Mouse (Mus musculus) hindbrain, embryonic 15.5 days (tissue): ENCODE data around the gene Gm16442. TPM values are rescaled to one million over a fixed set of nuclear protein-coding genes. Genes with fewer than 3 reads are reported as not detected.
"Not testable (repeated sequence)": the region's sequence is repeated elsewhere in the genome, so short reads cannot be mapped to it uniquely, and the experiment has no call there.

Source experiments
- ATAC-seq: fragments of 200-750 bp; cut with Nextera tagmentation; 2 replicates; pipeline ENCODE4 v1.8.0; 2017; ENCODE audit warnings: low read depth, moderate number of reproducible peaks, moderate TSS enrichment; ENCODE audit not compliant: low FRiP score
- H3K27ac ChIP-seq: fragments of 300-500 bp; sonication (generic); replicated peaks from 2 replicates; pipeline ENCODE4 v1.5.1; 2015; ENCODE audit warnings: mild to moderate bottlenecking, inconsistent platforms
- H3K27me3 ChIP-seq: fragments of 300-500 bp; sonication (generic); 2 replicates; pipeline ENCODE4 v1.6.1; 2015; ENCODE audit warnings: control low read depth, inconsistent platforms
- H3K36me3 ChIP-seq: fragments of 300-500 bp; sonication (generic); 2 replicates; pipeline ENCODE4 v1.6.1; 2015; ENCODE audit warnings: control low read depth, inconsistent platforms
- H3K4me1 ChIP-seq: fragments of 300-500 bp; sonication (generic); replicated peaks from 2 replicates; pipeline ENCODE4 v1.6.1; 2015; ENCODE audit warnings: control low read depth, inconsistent platforms
- H3K4me2 ChIP-seq: fragments of 300-500 bp; sonication (generic); 2 replicates; pipeline ENCODE4 v1.6.1; 2015; ENCODE audit warnings: moderate library complexity, mild to moderate bottlenecking, inconsistent platforms
- H3K4me3 ChIP-seq: fragments of 300-500 bp; sonication (generic); 2 replicates; pipeline ENCODE4 v1.5.1; 2015; ENCODE audit warnings: mild to moderate bottlenecking, inconsistent platforms
- H3K9ac ChIP-seq: fragments of 300-500 bp; sonication (generic); 2 replicates; pipeline ENCODE4 v1.6.1; 2015; ENCODE audit warnings: inconsistent platforms
- H3K9me3 ChIP-seq: fragments of 300-500 bp; sonication (generic); 2 replicates; pipeline ENCODE4 v1.6.1; 2016; ENCODE audit warnings: control low read depth, inconsistent platforms
- WGBS: fragments of 180-500 bp; shearing (Covaris S2); methylation state at CpG from one replicate; pipeline ENCODE4 v1.1.7; 2015; 5-methylcytosine and 5-hydroxymethylcytosine counted together
- polyA plus RNA-seq: library from polyadenylated mRNA; unstranded; fragments of >200 nt; fragmentation: Nextera tagmentation; extraction: Ambion mirVana; gene quantifications from 2 replicates; pipeline ENCODE4 v1.2.1, GENCODE M21; 2015

Gene Gm16442
- polyA plus RNA-seq, result not detected in 2 replicates

DNA sequence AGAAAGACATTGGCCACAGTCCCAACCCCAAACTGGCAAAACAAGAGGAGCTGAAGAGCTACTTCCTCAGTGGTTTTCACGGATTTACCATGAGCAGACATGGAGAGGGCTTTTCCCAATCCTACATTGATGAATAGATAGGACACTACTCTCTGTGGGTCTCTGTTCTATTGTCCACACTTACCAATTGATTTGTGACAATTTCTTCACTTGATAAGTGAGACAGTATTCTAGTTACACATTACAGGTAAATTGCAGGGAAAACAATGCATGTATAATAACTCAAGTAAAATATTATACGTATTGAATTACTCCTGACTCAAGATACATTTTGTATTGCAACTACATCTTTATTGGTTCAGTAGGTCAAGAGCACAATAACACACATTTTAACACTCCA lies at the start of gene Gm16442:
TSS of gene Gm16442 (minus strand) at position 101 of the 400 bp plus-strand sequence.
- not testable (repeated sequence) for H3K9ac ChIP-seq, H3K27ac ChIP-seq, H3K27me3 ChIP-seq, H3K4me3 ChIP-seq, H3K36me3 ChIP-seq, H3K4me2 ChIP-seq, ATAC-seq, H3K9me3 ChIP-seq, H3K4me1 ChIP-seq
- WGBS, result no CpG with 5 or more reads among the region's 2 CpGs

DNA sequence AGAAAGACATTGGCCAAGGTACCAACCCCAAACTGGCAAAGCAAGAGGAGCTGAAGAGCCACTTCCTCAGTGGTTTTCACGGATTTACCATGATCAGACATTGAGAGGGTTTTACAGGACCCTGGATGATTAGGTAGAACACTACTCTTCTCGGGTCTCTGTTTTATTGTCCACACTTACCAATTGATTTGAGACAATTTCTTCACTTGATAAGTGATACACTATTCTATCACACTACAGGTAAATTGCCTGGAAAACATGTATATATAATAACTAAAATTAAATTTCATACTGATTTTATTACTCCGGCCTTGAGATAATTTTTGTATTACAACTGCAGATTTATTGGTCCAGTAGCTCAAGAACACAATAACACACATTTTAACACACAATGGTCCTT lies 45.9 kb upstream of the Gm16442 start, which contains the start of gene Vmn1r94:
TSS of gene Vmn1r94 (minus strand) at position 101 of the 400 bp plus-strand sequence.
- not testable (repeated sequence) for H3K4me3 ChIP-seq, H3K27me3 ChIP-seq, H3K9me3 ChIP-seq, H3K4me2 ChIP-seq, ATAC-seq, H3K4me1 ChIP-seq, H3K27ac ChIP-seq, H3K36me3 ChIP-seq, H3K9ac ChIP-seq
- no CpG with 5 or more reads among the region's 3 CpGs for WGBS

DNA sequence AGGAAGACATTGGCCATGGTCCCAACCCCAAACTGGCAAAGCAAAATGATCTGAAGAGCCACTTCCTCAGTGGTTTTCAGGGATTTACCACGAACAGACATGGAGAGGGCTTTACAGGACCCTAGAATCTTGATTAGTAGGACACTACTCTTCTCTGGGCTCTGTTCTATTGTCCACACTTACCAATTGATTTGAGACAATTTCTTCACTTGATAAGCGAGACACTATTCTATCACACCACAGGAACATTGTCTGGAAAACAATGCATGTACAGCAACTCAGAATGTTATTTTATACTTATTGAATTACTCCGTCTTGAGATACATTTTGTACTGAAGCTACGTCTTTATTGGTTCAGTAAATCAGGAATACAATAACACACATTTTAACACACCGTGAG lies 16.6 kb upstream of the Gm16442 start, which contains the start of gene Vmn1r93:
TSS of gene Vmn1r93 (minus strand) at position 101 of the 400 bp plus-strand sequence.
- WGBS, result no CpG with 5 or more reads among the region's 5 CpGs
- not testable (repeated sequence) for H3K4me2 ChIP-seq, H3K9ac ChIP-seq, H3K27ac ChIP-seq, ATAC-seq, H3K27me3 ChIP-seq, H3K4me3 ChIP-seq, H3K4me1 ChIP-seq, H3K36me3 ChIP-seq, H3K9me3 ChIP-seq

- not testable (repeated sequence) for H3K9ac ChIP-seq, H3K36me3 ChIP-seq, H3K4me3 ChIP-seq, H3K4me2 ChIP-seq, H3K4me1 ChIP-seq, H3K9me3 ChIP-seq, H3K27me3 ChIP-seq, ATAC-seq, H3K27ac ChIP-seq
- 77% methylated on average over 5 of the region's 5 CpGs for WGBS
Measured at GRCm38 (mm10) chr7:20099380-20099779, 23.0 kb downstream of the Gm16442 start, which contains the start of gene Vmn1r91. Gene Vmn1r91 (plus strand): TSS chr7:20099680.

- not testable (repeated sequence) for H3K27me3 ChIP-seq, H3K4me2 ChIP-seq, H3K4me3 ChIP-seq, H3K9ac ChIP-seq, H3K27ac ChIP-seq, H3K9me3 ChIP-seq, H3K36me3 ChIP-seq, H3K4me1 ChIP-seq, ATAC-seq
- WGBS, result 60% methylated on average over 18 of the region's 18 CpGs
Measured at GRCm38 (mm10) chr7:20078118-20078517, 44.3 kb downstream of the Gm16442 start.

Other genes with a start within 250 kb of the Gm16442 start
- not detected in 2 replicates for gene Ceacam19, start 234.6 kb downstream of the Gm16442 start, polyA plus RNA-seq
- 9.6 and 10.0 TPM in 2 replicates for gene Pvr, start 201.4 kb downstream of the Gm16442 start, polyA plus RNA-seq
- gene Igsf23, start 171.8 kb downstream of the Gm16442 start, polyA plus RNA-seq, result not detected in 2 replicates
- not detected in 2 replicates for gene Ceacam20, start 157.2 kb downstream of the Gm16442 start, polyA plus RNA-seq
- gene Nlrp9b, start 131.1 kb downstream of the Gm16442 start, polyA plus RNA-seq, result not detected in 2 replicates
- gene Vmn1r91, start 22.9 kb downstream of the Gm16442 start, polyA plus RNA-seq, result not detected in 2 replicates
- gene Vmn1r93, start 16.5 kb upstream of the Gm16442 start, polyA plus RNA-seq, result not detected in 2 replicates
- not detected in 2 replicates for gene Vmn1r94, start 45.8 kb upstream of the Gm16442 start, polyA plus RNA-seq
- gene Vmn1r95, start 71.1 kb upstream of the Gm16442 start, polyA plus RNA-seq, result not detected in 2 replicates
- gene Gm6164, start 83.0 kb upstream of the Gm16442 start, polyA plus RNA-seq, result not detected in 2 replicates
- not detected in 2 replicates for gene Gm4498, start 111.2 kb upstream of the Gm16442 start, polyA plus RNA-seq
- gene Gm5890, start 140.3 kb upstream of the Gm16442 start, polyA plus RNA-seq, result not detected in 2 replicates
- gene Gm4133, start 211.5 kb upstream of the Gm16442 start, polyA plus RNA-seq, result not detected in 2 replicates